Mouse (Mus musculus) lung, postnatal 0 days (tissue): ENCODE data around the gene Cracr2b. TPM values are rescaled to one million over a fixed set of nuclear protein-coding genes. Genes with fewer than 3 reads are reported as not detected.

ENCODE experiments used
- ATAC-seq: fragments of 200-750 bp; cut with Nextera tagmentation; 2 replicates; pipeline ENCODE4 v1.8.0; 2017; ENCODE audit warnings: moderate library complexity
- DNase-seq: peaks from one replicate; pipeline ENCODE4 v3.0.0-alpha.2; 2016; ENCODE audit warnings: low spot score
- H3K27ac ChIP-seq: fragments of 300-500 bp; sonication (generic); 2 replicates; pipeline ENCODE4 v1.5.1; 2014; ENCODE audit warnings: antibody characterized with exemption, mild to moderate bottlenecking, low read length, mixed read lengths
- H3K27me3 ChIP-seq: fragments of 300-500 bp; sonication (generic); replicated peaks from 2 replicates; pipeline ENCODE4 v1.6.1; 2014; ENCODE audit warnings: low read length, mixed read lengths; ENCODE audit not compliant: insufficient read depth
- H3K36me3 ChIP-seq: fragments of 300-500 bp; sonication (generic); 2 replicates; pipeline ENCODE4 v1.6.1; 2014; ENCODE audit warnings: low read length, mixed read lengths; ENCODE audit not compliant: insufficient read depth
- H3K4me1 ChIP-seq: fragments of 300-500 bp; sonication (generic); 2 replicates; pipeline ENCODE4 v1.6.1; 2014; ENCODE audit warnings: antibody characterized with exemption, low read depth, low read length, mixed read lengths; ENCODE audit not compliant: insufficient read depth
- H3K4me2 ChIP-seq: fragments of 300-500 bp; sonication (generic); replicated peaks from 2 replicates; pipeline ENCODE4 v1.6.1; 2014; ENCODE audit warnings: low read depth, mild to moderate bottlenecking, low read length, moderate library complexity, mixed read lengths
- H3K4me3 ChIP-seq: fragments of 300-500 bp; sonication (generic); 2 replicates; pipeline ENCODE4 v1.5.1; 2014; ENCODE audit warnings: low read depth, low read length
- H3K9ac ChIP-seq: fragments of 300-500 bp; sonication (generic); replicated peaks from 2 replicates; pipeline ENCODE4 v1.6.1; 2014; ENCODE audit warnings: low read depth, mild to moderate bottlenecking
- H3K9me3 ChIP-seq: fragments of 300-500 bp; sonication (generic); 2 replicates; pipeline ENCODE4 v1.6.1; 2016; ENCODE audit warnings: low read length, mixed read lengths
- CTCF ChIP-seq: IDR thresholded peaks from 2 replicates; pipeline ENCODE4 v1.5.1; 2016; ENCODE audit warnings: antibody characterized with exemption, mild to moderate bottlenecking
- EP300 ChIP-seq: IDR thresholded peaks from 2 replicates; pipeline ENCODE4 v1.6.1; 2016; ENCODE audit warnings: antibody characterized with exemption, mild to moderate bottlenecking, control low read depth
- WGBS: fragments of 180-500 bp; shearing (Covaris S2); extraction: QIAGEN DNeasy Blood & Tissue Kit; methylation state at CpG from one replicate; pipeline ENCODE4 v1.1.7; 2014; 5-methylcytosine and 5-hydroxymethylcytosine counted together
- polyA plus RNA-seq: library from polyadenylated mRNA; unstranded; fragments of >200 nt; fragmentation: Nextera tagmentation; extraction: Ambion mirVana; gene quantifications from 2 replicates; pipeline ENCODE4 v1.2.1, GENCODE M21; 2015

Gene Cracr2b
- polyA plus RNA-seq, 1 experiment from 2014 or later = 74.9 TPM

- TF ChIP-seq CTCF (no peak), EP300 (peak; percentile 85)
- DNase-seq = peak; percentile 83
- Histone ChIP-seq H3K27ac (peak overlapping the region; percentile 89), H3K9me3 (no peaks in the 10 kb centered on the region), H3K9ac (peak overlapping the region; percentile 46), H3K4me1 (peaks cover 49% of the 10 kb centered on the region), H3K27me3 (no peaks in the 10 kb centered on the region; the same call in 1 of the 2 replicates), H3K4me3 (peak overlapping the region; percentile 28), H3K36me3 (peaks cover 7% of the 10 kb centered on the region; the same call in 1 of the 2 replicates), H3K4me2 (peak overlapping the region; percentile 54)
- WGBS = 23% methylated on average over 12 of the region's 12 CpGs
- ATAC-seq = peak; percentile 5
Measured at GRCm38 (mm10) chr7:141463824-141464602, 3.1 kb downstream of the Cracr2b start.

GRCm38 (mm10) chr7:141464603-141465201 is 3.8 kb downstream of the Cracr2b start:
- no peak for ATAC-seq
- H3K27ac ChIP-seq = peak overlapping the region; percentile 86
- no peak for TF ChIP-seq CTCF
- no peak for TF ChIP-seq EP300
- peak; percentile 44 for DNase-seq
- H3K4me2 ChIP-seq = peak overlapping the region; percentile 54
- WGBS = 12% methylated on average over 38 of the region's 38 CpGs
- H3K4me1 ChIP-seq = peaks cover 53% of the 10 kb centered on the region
- no peaks in the 10 kb centered on the region; the same call in 1 of the 2 replicates for H3K27me3 ChIP-seq
- H3K36me3 ChIP-seq = peaks cover under 1% of the 10 kb centered on the region; the same call in 1 of the 2 replicates
- peak overlapping the region; percentile 28 for H3K4me3 ChIP-seq
- H3K9me3 ChIP-seq = no peaks in the 10 kb centered on the region
- H3K9ac ChIP-seq = peak overlapping the region; percentile 46

GRCm38 (mm10) chr7:141465388-141466044 is 4.6 kb downstream of the Cracr2b start:
- TF ChIP-seq EP300 (no peak), CTCF (no peak)
- peak; percentile 11 for DNase-seq
- ATAC-seq = no peak
- Histone ChIP-seq H3K9me3 (no peaks in the 10 kb centered on the region), H3K27me3 (no peaks in the 10 kb centered on the region; the same call in 1 of the 2 replicates), H3K9ac (no peak overlapping the region), H3K36me3 (0 out of 2 replicates have a peak, but pooled peaks cover 1% of the 10 kb centered on the region), H3K4me1 (peaks cover 52% of the 10 kb centered on the region), H3K4me2 (0 out of 2 replicates have a peak overlapping the region, but pooled peaks have one; percentile 54), H3K27ac (no peak overlapping the region), H3K4me3 (no peak overlapping the region)
- 38% methylated on average over 10 of the region's 10 CpGs for WGBS

GRCm38 (mm10) chr7:141466045-141466394 is 5.1 kb downstream of the Cracr2b start:
- Histone ChIP-seq H3K9me3 (no peaks in the 10 kb centered on the region), H3K27ac (no peak overlapping the region), H3K4me2 (no peak overlapping the region), H3K9ac (no peak overlapping the region), H3K36me3 (peaks cover 6% of the 10 kb centered on the region), H3K27me3 (no peaks in the 10 kb centered on the region; the same call in 1 of the 2 replicates), H3K4me1 (peaks cover 47% of the 10 kb centered on the region), H3K4me3 (no peak overlapping the region)
- ATAC-seq = no peak
- peak; percentile 51 for DNase-seq
- TF ChIP-seq EP300 (no peak), CTCF (no peak)
- 73% methylated on average over 7 of the region's 7 CpGs for WGBS

GRCm38 (mm10) chr7:141466607-141467148 is 5.8 kb downstream of the Cracr2b start:
- Histone ChIP-seq H3K4me2 (peak overlapping the region; percentile 65), H3K9me3 (no peaks in the 10 kb centered on the region), H3K4me3 (peak overlapping the region; percentile 74), H3K4me1 (peaks cover 45% of the 10 kb centered on the region; the same call in 1 of the 2 replicates), H3K27ac (peak overlapping the region; percentile 95), H3K36me3 (peaks cover 11% of the 10 kb centered on the region), H3K9ac (peak overlapping the region; percentile 83), H3K27me3 (no peaks in the 10 kb centered on the region; the same call in 1 of the 2 replicates)
- peak; percentile 14 for DNase-seq
- no peak for ATAC-seq
- TF ChIP-seq EP300 = no peak
- no peak for TF ChIP-seq CTCF
- WGBS = 55% methylated on average over 10 of the region's 10 CpGs
